Mouse (Mus musculus) CH12.LX (cell line): ENCODE measurements around the gene Hps4. TPM values are rescaled to one million over a fixed set of nuclear protein-coding genes. Genes with fewer than 3 reads are reported as not detected.

Source experiments
- DNase-seq: peaks from one replicate; pipeline ENCODE4 v3.0.0-alpha.2; 2013; ENCODE audit errors: extremely low read depth
- H3K27ac ChIP-seq: 2 replicates; pipeline ENCODE4 v1.5.1; 2012; ENCODE audit warnings: low read depth, mild to moderate bottlenecking, control low read depth, moderate library complexity; ENCODE audit not compliant: insufficient read depth
- H3K27me3 ChIP-seq: replicated peaks from 2 replicates; pipeline ENCODE3; 2012; ENCODE audit warnings: inconsistent platforms
- H3K36me3 ChIP-seq, 2 experiments: replicated peaks in 1 of 2; 2 replicates each; pipeline versions ENCODE3 to v1.6.1; 2012; ENCODE audit warnings: inconsistent platforms in 1 of 2, low read length in 1 of 2, mild to moderate bottlenecking in 1 of 2, mixed read lengths in 1 of 2, moderate library complexity in 1 of 2; ENCODE audit not compliant: control insufficient read depth in 1 of 2, insufficient read depth in 1 of 2
- H3K4me1 ChIP-seq, 2 experiments: 2 replicates each; pipeline ENCODE4 v1.6.1; 2012; ENCODE audit warnings: inconsistent platforms in 1 of 2, moderate library complexity in 1 of 2; ENCODE audit not compliant: insufficient read depth in 2 of 2, control insufficient read depth in 1 of 2
- H3K4me2 ChIP-seq: 2 replicates; pipeline ENCODE4 v1.6.1; 2012; ENCODE audit warnings: low read depth, mild to moderate bottlenecking, control low read depth; ENCODE audit not compliant: poor library complexity, insufficient read depth, severe bottlenecking
- H3K4me3 ChIP-seq, 3 experiments: fragments of 150-350 bp in 1 of 3; sonication (generic) in 1 of 3; replicated peaks in 1 of 3; 2 replicates each; pipeline versions ENCODE3 to v1.5.1; 2011 to 2012; ENCODE audit warnings: low read depth in 2 of 3, low read length in 2 of 3, mild to moderate bottlenecking in 2 of 3, moderate library complexity in 2 of 3, control low read depth in 1 of 3, improper control_type of control experiment in 1 of 3, inconsistent platforms in 1 of 3, mixed read lengths in 1 of 3; ENCODE audit not compliant: poor library complexity in 1 of 3
- H3K79me2 ChIP-seq: replicated peaks from 2 replicates; pipeline ENCODE4 v1.6.1; 2012; ENCODE audit warnings: mild to moderate bottlenecking, moderate library complexity; ENCODE audit not compliant: control insufficient read depth, poor library complexity, insufficient read depth, severe bottlenecking; ENCODE audit errors: extremely low read depth
- H3K9ac ChIP-seq: 2 replicates; pipeline ENCODE4 v1.6.1; 2012; ENCODE audit warnings: low read depth, mild to moderate bottlenecking, control low read depth, moderate library complexity; ENCODE audit not compliant: insufficient read depth
- H3K9me3 ChIP-seq: replicated peaks from 2 replicates; pipeline ENCODE3; 2012; ENCODE audit warnings: low read length, inconsistent platforms, mixed read lengths
- BHLHE40 ChIP-seq: IDR thresholded peaks from 2 replicates; pipeline ENCODE4 v1.6.1; 2011; ENCODE audit warnings: mild to moderate bottlenecking, low read depth, low read length, improper control_type of control experiment
- CHD1 ChIP-seq: IDR thresholded peaks from 2 replicates; pipeline ENCODE4 v1.6.1; 2012; ENCODE audit warnings: low read depth, low read length, improper control_type of control experiment, inconsistent platforms
- CHD2 ChIP-seq: IDR thresholded peaks from 2 replicates; pipeline ENCODE4 v1.6.1; 2011; ENCODE audit warnings: low read length, improper control_type of control experiment
- E2F4 ChIP-seq: IDR thresholded peaks from 2 replicates; pipeline ENCODE4 v1.6.1; 2011; ENCODE audit warnings: low read depth, low read length, improper control_type of control experiment; ENCODE audit not compliant: insufficient replicate concordance
- ELF1 ChIP-seq: IDR thresholded peaks from 2 replicates; pipeline ENCODE4 v1.6.1; 2014; ENCODE audit warnings: low read depth, mild to moderate bottlenecking, inconsistent platforms, low read length, improper control_type of control experiment
- EP300 ChIP-seq: IDR thresholded peaks from 2 replicates; pipeline ENCODE4 v1.6.1; 2011; ENCODE audit warnings: low read length, improper control_type of control experiment
- GABPA ChIP-seq: IDR thresholded peaks from 2 replicates; pipeline ENCODE4 v1.6.1; 2012; ENCODE audit warnings: low read depth, low read length, improper control_type of control experiment, inconsistent platforms; ENCODE audit not compliant: insufficient replicate concordance
- HCFC1 ChIP-seq: IDR thresholded peaks from 2 replicates; pipeline ENCODE4 v1.6.1; 2012; ENCODE audit warnings: low read depth, mild to moderate bottlenecking, inconsistent platforms, low read length, improper control_type of control experiment
- IRF4 ChIP-seq: IDR thresholded peaks from 2 replicates; pipeline ENCODE4 v1.6.1; 2014; ENCODE audit warnings: low read depth, mild to moderate bottlenecking, inconsistent platforms, low read length, improper control_type of control experiment
- JUN ChIP-seq: IDR thresholded peaks from 2 replicates; pipeline ENCODE4 v1.6.1; 2011; ENCODE audit warnings: low read depth, mild to moderate bottlenecking, low read length, improper control_type of control experiment, moderate library complexity; ENCODE audit not compliant: insufficient read depth
- KAT2A ChIP-seq: IDR thresholded peaks from 2 replicates; pipeline ENCODE4 v1.6.1; 2012; ENCODE audit warnings: low read length, improper control_type of control experiment, inconsistent platforms; ENCODE audit not compliant: insufficient replicate concordance
- MAFK ChIP-seq: IDR thresholded peaks from 2 replicates; pipeline ENCODE4 v1.6.1; 2011; ENCODE audit warnings: low read length, improper control_type of control experiment; ENCODE audit not compliant: insufficient replicate concordance
- MAX ChIP-seq: IDR thresholded peaks from 2 replicates; pipeline ENCODE4 v1.6.1; 2011; ENCODE audit warnings: low read length, improper control_type of control experiment
- MXI1 ChIP-seq: IDR thresholded peaks from 2 replicates; pipeline ENCODE4 v1.6.1; 2011; ENCODE audit warnings: mild to moderate bottlenecking, low read depth, low read length, improper control_type of control experiment
- MYC ChIP-seq: IDR thresholded peaks from 2 replicates; pipeline ENCODE4 v1.6.1; 2011; ENCODE audit warnings: low read depth, mild to moderate bottlenecking, improper control_type of control experiment, low read length
- NRF1 ChIP-seq: IDR thresholded peaks from 2 replicates; pipeline ENCODE4 v1.6.1; 2014; ENCODE audit warnings: low read depth, mild to moderate bottlenecking, inconsistent platforms, low read length, improper control_type of control experiment, moderate library complexity
- POLR2A ChIP-seq: IDR thresholded peaks from 2 replicates; pipeline ENCODE4 v1.6.1; 2011; ENCODE audit warnings: low read depth, mild to moderate bottlenecking, improper control_type of control experiment, low read length
- RAD21 ChIP-seq: IDR thresholded peaks from 2 replicates; pipeline ENCODE4 v1.6.1; 2011; ENCODE audit warnings: low read depth, mild to moderate bottlenecking, low read length, improper control_type of control experiment, moderate library complexity
- RCOR1 ChIP-seq: conservative IDR thresholded peaks from 2 replicates; pipeline ENCODE4 v1.6.1; 2012; ENCODE audit warnings: low read depth, mild to moderate bottlenecking, inconsistent platforms, low read length, improper control_type of control experiment
- SIN3A ChIP-seq: IDR thresholded peaks from 2 replicates; pipeline ENCODE4 v1.6.1; 2012; ENCODE audit warnings: low read length, improper control_type of control experiment, inconsistent platforms
- SMC3 ChIP-seq: IDR thresholded peaks from 2 replicates; pipeline ENCODE4 v1.6.1; 2011; ENCODE audit warnings: low read depth, low read length, improper control_type of control experiment
- TCF12 ChIP-seq: IDR thresholded peaks from 2 replicates; pipeline ENCODE4 v1.6.1; 2014; ENCODE audit warnings: low read depth, mild to moderate bottlenecking, inconsistent platforms, low read length, improper control_type of control experiment
- ZNF384 ChIP-seq: IDR thresholded peaks from 2 replicates; pipeline ENCODE4 v1.6.1; 2012; ENCODE audit warnings: low read depth, low read length, improper control_type of control experiment, inconsistent platforms
- dilution Hi-C: fragments of 300-500 bp; cut with MboI; formaldehyde crosslinking; loops from 2 replicates; pipeline ENCODE4 v1.14.3; 2020; ENCODE audit warnings: low sequenced_read_pairs; ENCODE audit not compliant: extremely low pct_unique_long_range_greater_than_20kb, extremely low pct_ligation_motif_present
- in situ Hi-C: fragments of 300-500 bp; cut with MboI; formaldehyde crosslinking; loops from 3 replicates; pipeline ENCODE4 v1.14.3; 2019; ENCODE audit warnings: low sequenced_read_pairs, low pct_ligation_motif_present, low pct_unique_long_range_greater_than_20kb, mixed read lengths
- polyA plus RNA-seq: library from polyadenylated mRNA; unstranded; fragments of >175 nt; gene quantifications from 2 replicates; pipeline ENCODE4 v1.2.1, GENCODE M21; 2012; ENCODE audit warnings: low read depth; ENCODE audit not compliant: insufficient read length
- total RNA-seq, 2 experiments: library from RNA; depleted of rRNA; stranded (reverse); fragments of 300-350 nt in 1 of 2; fragments of >200 nt in 1 of 2; gene quantifications; 2 replicates each; pipeline ENCODE4 v1.2.3; 2012 to 2014

Gene Hps4
- total and polyA plus RNA-seq, 3 experiments = 10.0 to 23.0 (median 18.3) TPM

DNA sequence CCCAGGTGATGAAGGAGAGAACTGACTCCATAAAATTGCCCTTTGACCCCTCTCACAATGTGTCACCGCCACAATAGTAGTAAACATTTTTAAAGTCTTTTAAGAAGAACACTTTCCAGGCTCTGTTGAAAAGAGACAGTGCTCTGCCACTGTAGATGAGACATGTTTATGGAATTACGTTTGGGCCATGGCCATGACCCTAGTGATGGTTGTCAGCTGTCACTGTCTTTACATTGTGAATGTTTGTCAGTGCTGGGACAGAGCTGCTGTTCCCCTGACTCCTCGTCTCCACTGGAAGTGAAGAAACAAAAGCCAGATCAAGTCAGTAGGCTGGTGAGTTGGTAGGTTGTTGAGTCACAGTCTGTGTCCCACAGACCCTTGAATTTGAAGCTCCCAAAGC, 59.6 kb downstream of the Hps4 start:
- Histone ChIP-seq H3K4me2 (no peak overlapping the region), H3K4me1 (no peaks in the 10 kb centered on the region), H3K9ac (no peak overlapping the region), H3K9me3 (peaks cover 2% of the 10 kb centered on the region)
- TF ChIP-seq RAD21 = no peak
- TF ChIP-seq NRF1 = no peak
- TF ChIP-seq GABPA = no peak
- TF ChIP-seq, all 38 proteins: peak for 0
- in situ Hi-C loops = no loop called here
- H3K27me3 ChIP-seq = peaks cover 26% of the 10 kb centered on the region
- no peak overlapping the region for H3K27ac ChIP-seq
- H3K79me2 ChIP-seq = no peaks in the 10 kb centered on the region
- H3K4me3 ChIP-seq = no peak overlapping the region
- H3K36me3 ChIP-seq = no peaks in the 10 kb centered on the region
- dilution Hi-C loops = no loop called here
- DNase-seq = no peak

DNA sequence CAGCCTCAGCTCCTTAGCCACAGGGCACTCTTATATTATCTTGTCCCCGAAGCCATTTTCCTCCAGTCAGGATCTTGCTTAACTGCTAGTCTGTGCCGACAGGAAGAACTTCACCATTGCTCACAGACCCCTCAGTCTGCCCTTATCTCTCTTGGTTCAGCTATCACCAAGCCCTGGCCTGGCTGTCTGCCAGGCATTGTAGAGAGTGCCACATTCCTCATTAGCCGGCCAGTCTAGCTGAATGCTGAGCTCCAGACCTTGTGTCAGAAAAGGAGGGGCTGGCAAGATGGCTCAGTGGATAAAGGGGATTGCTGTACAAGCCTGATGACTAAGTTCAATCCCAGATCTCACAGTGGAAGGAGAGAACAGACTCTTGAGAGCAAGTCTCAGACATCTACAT, 63.1 kb downstream of the Hps4 start:
- peaks cover 27% of the 10 kb centered on the region for H3K27me3 ChIP-seq
- H3K4me1 ChIP-seq = no peaks in the 10 kb centered on the region
- dilution Hi-C loops = no loop called here
- H3K4me2 ChIP-seq = no peak overlapping the region
- H3K27ac ChIP-seq = no peak overlapping the region
- no peak for DNase-seq
- no peaks in the 10 kb centered on the region for H3K36me3 ChIP-seq
- H3K79me2 ChIP-seq = no peaks in the 10 kb centered on the region
- no peak overlapping the region for H3K9ac ChIP-seq
- TF ChIP-seq POLR2A = no peak
- TF ChIP-seq, all 38 proteins: peak for 0
- in situ Hi-C loops = no loop called here
- Histone ChIP-seq H3K4me3 (no peak overlapping the region), H3K9me3 (peaks cover 2% of the 10 kb centered on the region)

DNA sequence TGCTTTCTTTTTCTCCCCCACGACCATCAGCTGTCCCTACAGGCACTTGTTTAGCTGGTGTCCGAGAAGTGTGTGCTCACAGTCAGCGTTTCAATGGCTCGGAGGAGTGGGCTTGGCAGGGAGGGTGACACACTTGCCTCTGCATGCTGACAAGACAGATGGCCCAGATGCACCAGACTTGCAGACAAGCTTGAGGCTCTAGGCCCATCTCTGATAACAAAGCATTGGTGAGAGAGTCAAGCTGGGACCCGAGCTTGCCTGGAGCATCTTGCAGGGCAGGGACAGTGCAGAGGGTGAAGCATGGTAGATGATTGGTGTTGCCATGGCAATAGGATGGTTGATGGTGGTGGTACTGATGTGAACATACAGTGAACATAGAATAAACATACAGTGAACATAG, 66.4 kb downstream of the Hps4 start:
- in situ Hi-C loops = no loop called here
- peaks cover 4% of the 10 kb centered on the region for H3K9me3 ChIP-seq
- H3K27ac ChIP-seq = no peak overlapping the region
- no peak overlapping the region for H3K4me2 ChIP-seq
- TF ChIP-seq CHD2 = no peak
- no peak for TF ChIP-seq ZNF384
- TF ChIP-seq BHLHE40 = no peak
- TF ChIP-seq IRF4 = no peak
- no peak for TF ChIP-seq HCFC1
- TF ChIP-seq MAX = no peak
- TF ChIP-seq KAT2A = no peak
- no peak for TF ChIP-seq MYC
- TF ChIP-seq MXI1 = no peak
- no peak for TF ChIP-seq ELF1
- TF ChIP-seq E2F4 = no peak
- no peak for TF ChIP-seq SIN3A
- no peak for TF ChIP-seq RCOR1
- no peak for TF ChIP-seq MAFK
- no peak for TF ChIP-seq CHD1
- no peak for TF ChIP-seq JUN
- no peak for TF ChIP-seq SMC3
- no peak for TF ChIP-seq TCF12
- TF ChIP-seq EP300 = no peak
- TF ChIP-seq, all 38 proteins: peak for 0
- H3K4me3 ChIP-seq = no peak overlapping the region
- no peak overlapping the region for H3K9ac ChIP-seq
- peaks cover 44% of the 10 kb centered on the region for H3K27me3 ChIP-seq
- H3K36me3 ChIP-seq = no peaks in the 10 kb centered on the region
- H3K4me1 ChIP-seq = no peaks in the 10 kb centered on the region
- DNase-seq = no peak
- no peaks in the 10 kb centered on the region for H3K79me2 ChIP-seq
- dilution Hi-C loops = no loop called here
